Mouse (Mus musculus) skeletal muscle tissue, adult 2 months (tissue): ENCODE measurements at regions not wholly inside any gene's neighbourhood (a gene's known extent, or its start where the extent isn't known, plus 50 kb on each side); places are given as distances from the start of the nearest gene placed in this dataset.

Experiments
- DNase-seq: peaks from one replicate; pipeline ENCODE4 v3.0.0-alpha.2; 2012; ENCODE audit warnings: low read depth, low spot score

- DNase-seq, result no peak
Measured at GRCm38 (mm10) chrX:166977029-166977428, 232.1 kb downstream of the Tmsb4x start.

DNA sequence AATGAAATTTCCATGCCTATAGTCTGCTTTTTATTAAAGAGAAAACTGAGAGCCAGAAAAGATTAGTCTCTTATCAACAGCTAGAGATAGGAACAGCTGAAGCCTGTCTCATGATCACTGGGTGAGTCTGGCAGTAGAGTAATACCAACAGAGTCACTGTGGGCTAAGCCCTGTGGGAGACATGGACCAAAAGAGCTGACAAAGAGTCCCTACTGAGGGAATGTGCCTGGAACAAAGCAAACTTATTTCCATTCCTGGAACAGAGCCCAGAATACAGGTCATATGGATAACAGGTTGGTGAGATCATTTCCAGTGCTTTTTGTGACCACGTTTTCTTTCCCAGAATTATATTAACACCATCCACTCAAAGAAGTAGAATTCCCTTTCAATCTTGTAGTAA, 237.4 kb downstream of the Tmsb4x start:
- DNase-seq, result no peak

DNA sequence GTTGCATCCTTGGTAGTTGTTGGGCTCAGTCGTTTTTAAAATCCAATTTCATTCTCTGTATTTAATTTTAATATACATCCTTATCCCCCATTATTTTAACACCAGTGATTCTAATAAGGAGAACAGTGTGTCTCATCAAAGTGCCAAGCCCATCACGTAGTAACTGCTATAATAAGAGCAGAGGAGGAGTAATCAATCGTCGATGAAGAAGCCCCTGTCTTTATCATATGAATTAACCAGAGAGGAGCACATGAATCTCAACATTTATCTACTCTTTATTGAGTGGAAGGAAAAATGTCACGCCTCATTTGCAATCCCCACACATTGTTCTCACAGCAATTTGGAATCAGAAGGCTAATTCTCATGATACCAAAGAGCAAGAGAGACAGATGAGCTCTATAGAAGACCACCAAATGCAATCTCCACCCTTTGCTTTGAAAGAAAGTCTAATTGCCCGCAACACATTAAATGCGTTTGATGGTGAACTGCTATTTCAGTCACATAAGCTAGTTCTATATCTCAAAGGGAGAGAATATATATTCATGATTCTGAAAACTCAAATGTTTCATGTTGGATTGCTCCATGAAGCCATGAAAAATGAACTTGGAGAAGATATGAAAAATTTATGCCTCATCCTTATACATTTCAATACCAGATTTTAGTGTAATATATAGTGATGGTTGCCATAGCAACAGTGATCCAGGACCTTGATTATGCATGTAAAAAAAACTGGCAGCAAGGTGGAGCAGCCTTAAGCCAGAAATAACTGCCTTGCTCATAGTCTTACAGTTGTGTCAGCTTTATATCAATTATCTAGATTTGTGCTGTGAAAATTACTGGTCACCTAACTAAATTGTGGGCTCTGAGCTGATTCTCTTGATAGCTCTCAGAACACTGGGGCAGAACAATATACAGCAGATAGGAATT, 244.2 kb downstream of the Tmsb4x start:
- no peak for DNase-seq

GRCm38 (mm10) chrX:166952528-166953189, 256.5 kb downstream of the Tmsb4x start:
- DNase-seq, result no peak

- no peak for DNase-seq
Measured at GRCm38 (mm10) chrX:166951011-166951410, 258.1 kb downstream of the Tmsb4x start.

- no peak for DNase-seq
Measured at GRCm38 (mm10) chrX:166945915-166946314, 263.2 kb downstream of the Tmsb4x start.

DNA sequence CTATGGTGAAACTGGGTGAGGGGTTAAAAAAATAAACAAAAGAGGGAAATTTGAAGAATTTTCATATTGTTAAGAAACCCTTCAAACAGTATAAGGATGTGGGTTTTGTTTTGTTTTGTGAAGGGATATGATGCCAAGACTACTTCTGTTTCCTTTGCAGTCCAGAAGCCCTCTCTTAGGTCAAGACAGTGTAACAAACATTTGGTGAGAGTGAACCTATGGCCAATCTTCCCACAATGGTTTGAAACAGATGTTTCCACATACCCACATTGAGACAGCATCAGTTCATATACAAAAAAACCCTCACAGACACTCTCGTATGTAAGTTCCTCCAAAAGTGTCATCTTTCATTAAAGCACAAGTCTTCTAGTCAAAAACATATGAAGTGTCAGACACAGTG, 263.6 kb downstream of the Tmsb4x start:
- DNase-seq, result no peak

GRCm38 (mm10) chrX:166933766-166934165, 275.3 kb downstream of the Tmsb4x start:
- no peak for DNase-seq

- DNase-seq, result no peak
Measured at GRCm38 (mm10) chrX:166932472-166932871, 276.6 kb downstream of the Tmsb4x start.

DNA sequence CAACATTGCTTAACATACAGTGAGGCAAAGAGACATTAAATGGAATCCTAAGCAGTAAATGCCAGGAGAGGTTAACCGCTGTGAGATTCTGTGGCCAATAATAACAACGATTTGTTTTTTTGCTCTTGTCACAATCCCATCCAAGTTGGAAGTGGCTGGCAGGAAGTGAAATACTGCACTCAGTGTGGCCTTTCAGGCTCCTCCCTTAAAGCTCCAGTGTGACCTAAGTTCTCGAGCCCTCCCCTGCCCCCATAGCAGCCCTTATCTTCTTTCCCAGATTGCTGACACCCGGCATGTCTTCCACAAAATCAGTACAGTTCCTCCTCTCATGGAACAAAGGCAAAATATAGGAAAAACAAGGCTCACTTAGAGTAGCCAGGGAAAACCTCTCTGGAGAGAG, 278.1 kb downstream of the Tmsb4x start:
- DNase-seq, result peak; percentile 8

GRCm38 (mm10) chrX:166929716-166930420, 279.2 kb downstream of the Tmsb4x start:
- no peak for DNase-seq

GRCm38 (mm10) chrX:166915356-166915953, 293.7 kb downstream of the Tmsb4x start:
- DNase-seq, result no peak

DNA sequence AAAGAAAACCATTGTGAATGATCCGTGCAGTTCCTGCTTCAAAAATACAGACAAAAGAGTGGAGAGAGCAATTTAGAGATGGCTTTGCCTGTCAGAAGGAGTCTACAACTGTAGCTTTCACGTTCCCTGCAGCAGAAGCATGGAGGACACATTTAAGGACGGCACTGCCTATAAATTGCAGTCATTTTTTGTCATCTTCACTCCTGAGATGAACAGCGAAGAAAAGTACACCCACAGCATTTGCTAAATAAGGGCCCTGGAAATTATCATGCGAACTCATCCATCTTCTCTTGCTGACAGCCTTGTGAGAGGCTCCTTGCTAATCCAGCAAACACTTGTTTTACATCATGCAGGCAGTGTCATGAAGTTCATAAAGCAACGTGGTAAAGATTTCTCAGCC, 302.5 kb downstream of the Tmsb4x start:
- no peak for DNase-seq

DNA sequence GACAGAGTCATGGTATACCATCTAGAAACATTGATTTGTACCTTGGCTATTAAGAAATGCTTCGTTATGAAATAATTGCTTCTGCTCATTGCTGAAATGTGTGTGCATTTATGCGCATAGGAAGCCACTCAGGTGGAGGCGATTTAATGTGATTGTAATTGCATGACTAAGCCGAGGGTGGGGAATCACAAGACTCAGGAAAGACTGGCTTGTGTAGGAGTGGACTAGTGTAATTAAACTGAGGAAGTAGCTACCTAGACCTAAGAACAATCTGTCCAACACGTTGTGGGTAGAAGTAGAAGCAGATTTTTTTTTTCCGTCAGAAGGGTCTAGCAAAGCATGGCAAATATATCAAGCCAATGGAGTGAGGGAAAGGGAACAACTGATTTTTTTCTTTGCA, 308.4 kb downstream of the Tmsb4x start:
- no peak for DNase-seq

DNA sequence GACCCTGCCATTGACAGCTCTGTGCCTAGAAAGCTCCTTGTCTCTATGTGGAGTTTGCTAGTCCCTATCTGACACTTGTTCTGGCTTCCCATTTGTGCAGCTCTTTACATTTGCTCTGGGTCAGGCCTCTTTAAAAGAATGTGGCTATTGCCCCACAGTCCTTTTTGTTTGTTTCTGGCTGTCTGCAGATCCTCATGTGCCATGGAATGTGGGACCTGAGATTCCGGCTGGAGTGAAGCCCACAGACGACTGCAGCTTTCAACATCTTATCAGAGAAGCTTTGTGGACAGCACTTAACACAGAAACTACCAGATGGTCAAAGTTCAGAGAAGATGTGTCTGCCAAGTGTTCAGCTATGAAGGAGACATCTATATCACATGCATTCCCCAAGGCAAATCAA, 309.7 kb upstream of the Egfl6 start:
- no peak for DNase-seq

DNA sequence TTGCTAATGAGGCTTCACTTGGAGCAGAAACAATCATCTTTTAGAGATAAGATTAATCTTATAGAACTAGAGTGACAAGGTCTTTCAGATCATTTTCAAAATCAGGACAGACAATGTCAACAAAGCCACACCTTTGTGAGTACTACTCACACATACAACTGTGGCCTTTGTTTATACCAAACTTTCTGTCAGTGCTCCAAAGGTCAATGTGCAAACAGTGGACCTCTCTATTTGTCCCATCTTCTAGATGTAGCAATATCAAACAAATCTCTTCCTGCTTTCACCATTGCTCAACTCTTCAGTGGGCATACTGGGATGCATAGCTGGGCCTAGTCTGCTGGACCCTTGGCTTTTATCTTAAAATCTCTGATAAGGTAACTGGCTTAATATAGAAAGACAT, 300.9 kb upstream of the Egfl6 start:
- DNase-seq, result no peak

- no peak for DNase-seq
Measured at GRCm38 (mm10) chrX:166869515-166869914, 284.0 kb upstream of the Egfl6 start.

GRCm38 (mm10) chrX:166867692-166868091, 282.2 kb upstream of the Egfl6 start:
- DNase-seq, result no peak
